Mouse (Mus musculus) 416B (cell line): Measurements from ENCODE around the gene Wdr90.
A peak's percentile ranks its signal among the peaks of the same experiment; 100 is the strongest.

Experiments
- DNase-seq: peaks from one replicate; pipeline ENCODE4 v3.0.0; 2011; ENCODE audit warnings: low read depth

Gene Wdr90

GRCm38 (mm10) chr17:25877025-25877424 lies 15.7 kb upstream of the Wdr90 start:
- no peak for DNase-seq

- DNase-seq: no peak
These were observed 15.1 kb upstream of the Wdr90 start for GRCm38 (mm10) chr17:25876347-25876915.

- DNase-seq: peak; percentile 92
These were observed 14.2 kb upstream of the Wdr90 start for GRCm38 (mm10) chr17:25875171-25876136.

GRCm38 (mm10) chr17:25874721-25875170 lies 13.4 kb upstream of the Wdr90 start, which contains the start of gene Mettl26:
Gene Mettl26 (plus strand): TSS chr17:25875074.
- no peak for DNase-seq

- no peak for DNase-seq
These were observed 12.9 kb upstream of the Wdr90 start for GRCm38 (mm10) chr17:25874148-25874720.

GRCm38 (mm10) chr17:25873405-25874147 lies 12.3 kb upstream of the Wdr90 start:
- DNase-seq: no peak

GRCm38 (mm10) chr17:25872676-25873075 lies 11.4 kb upstream of the Wdr90 start:
- no peak for DNase-seq

- peak; percentile 29 for DNase-seq
These were observed 10.3 kb upstream of the Wdr90 start for GRCm38 (mm10) chr17:25871566-25871965.

- no peak for DNase-seq
These were observed 8.7 kb upstream of the Wdr90 start for GRCm38 (mm10) chr17:25869954-25870353.

- DNase-seq: no peak
These were observed 8.2 kb upstream of the Wdr90 start for GRCm38 (mm10) chr17:25869498-25869897.

GRCm38 (mm10) chr17:25868601-25869191 lies 7.4 kb upstream of the Wdr90 start, which contains the start of gene Mcrip2:
Gene Mcrip2 (minus strand): TSS chr17:25868764.
- DNase-seq: peak; percentile 86

GRCm38 (mm10) chr17:25867836-25868600 lies 6.7 kb upstream of the Wdr90 start:
- DNase-seq: peak; percentile 72

- DNase-seq: no peak
These were observed 6.2 kb upstream of the Wdr90 start for GRCm38 (mm10) chr17:25867509-25867835.

GRCm38 (mm10) chr17:25866172-25866571 lies 4.9 kb upstream of the Wdr90 start:
- DNase-seq: no peak

GRCm38 (mm10) chr17:25865288-25865687 lies 4.0 kb upstream of the Wdr90 start:
- no peak for DNase-seq

GRCm38 (mm10) chr17:25864311-25864710 lies 3.0 kb upstream of the Wdr90 start:
- no peak for DNase-seq

- no peak for DNase-seq
These were observed 2.4 kb upstream of the Wdr90 start for GRCm38 (mm10) chr17:25863681-25864080.

- peak; percentile 22 for DNase-seq
These were observed 657 bp upstream of the Wdr90 start for GRCm38 (mm10) chr17:25861704-25862612.

GRCm38 (mm10) chr17:25860229-25860628 lies 1.1 kb downstream of the Wdr90 start:
- no peak for DNase-seq

- peak; percentile 95 for DNase-seq
These were observed 16.9 kb downstream of the Wdr90 start, which contains the start of gene Rhot2 for GRCm38 (mm10) chr17:25844396-25844901. Gene Rhot2 (minus strand): TSS chr17:25844851.
